Mouse (Mus musculus): ENCODE measurements around the gene Herc1. TPM values are rescaled to one million over a fixed set of nuclear protein-coding genes. Genes with fewer than 3 reads are reported as not detected.

Gene Herc1
- 10 to 100 TPM; 89.9 to 90.3 TPM for total RNA-seq (2023)

DNA sequence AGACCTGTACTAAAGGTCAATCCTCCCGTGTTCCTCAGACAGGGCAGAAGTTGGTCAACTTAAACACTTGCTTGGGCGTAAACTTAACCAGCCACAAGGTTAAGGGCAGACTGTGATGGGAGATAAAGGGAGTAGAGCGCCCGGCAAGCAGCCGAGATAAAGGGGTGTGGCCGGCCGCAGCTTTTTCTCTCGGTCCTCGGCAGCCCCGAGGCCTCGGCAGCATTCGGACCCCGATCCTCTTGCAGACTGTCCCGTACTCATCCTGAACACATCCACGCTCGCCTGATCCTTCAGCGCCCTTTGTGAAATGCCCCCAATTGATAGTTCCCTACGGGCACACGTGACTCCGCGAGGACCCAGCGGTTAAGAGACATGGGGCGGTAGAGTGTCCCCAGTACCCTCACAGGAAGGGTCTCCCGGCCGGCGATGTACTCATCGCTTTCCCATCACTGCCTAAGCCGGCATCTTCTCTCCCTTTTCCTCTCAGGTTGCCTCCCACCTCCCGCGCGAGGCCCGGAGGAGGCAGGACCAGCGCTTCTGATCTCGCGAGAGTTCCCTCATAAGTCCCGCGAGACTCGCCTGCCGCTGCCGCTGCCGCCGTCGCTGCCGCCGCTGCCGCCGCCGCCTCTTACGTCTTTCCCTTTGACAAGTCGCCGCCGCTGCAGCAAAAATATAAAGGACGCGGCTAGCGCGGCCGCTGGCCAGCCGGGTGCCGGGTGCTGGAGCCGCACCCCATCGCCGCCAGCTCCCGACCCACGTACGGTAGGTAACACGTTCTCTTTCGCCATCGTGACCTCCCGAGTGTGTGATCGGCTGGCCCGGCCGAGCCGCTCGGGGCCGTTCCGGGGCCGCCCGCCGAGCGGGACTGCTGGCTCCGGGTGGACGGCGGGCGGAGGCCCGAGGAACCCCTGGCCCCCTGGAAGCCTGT, at the start of gene Herc1:
Gene Herc1, plus strand, starts transcription at position 591 of the 928 bp plus-strand sequence.

DNA sequence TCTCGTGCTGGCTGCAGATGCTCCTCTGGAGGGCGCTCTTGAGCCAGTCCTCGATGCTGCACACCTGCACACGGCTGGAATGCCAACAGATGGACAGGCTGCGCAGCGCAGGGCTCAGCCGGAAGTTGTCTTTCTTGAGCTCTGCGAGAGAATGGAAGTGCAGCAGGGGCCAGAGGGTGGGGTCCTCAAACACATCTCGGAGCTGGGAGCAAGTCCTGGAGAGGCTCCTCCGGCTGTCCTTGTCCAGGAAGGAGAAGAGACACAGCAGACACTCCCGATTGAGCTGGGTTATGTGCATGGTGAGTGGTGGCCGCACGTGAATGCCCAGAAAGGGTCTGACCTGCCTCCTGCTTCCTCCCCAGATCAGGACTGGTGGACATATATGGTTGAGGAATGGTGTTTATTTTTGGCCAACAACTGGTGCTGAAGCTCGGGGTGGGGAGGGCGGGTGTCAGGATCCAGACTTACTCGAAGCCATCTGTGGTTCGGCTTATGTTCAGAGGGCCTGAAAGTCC, 164.1 kb downstream of the Herc1 start, which contains the start of gene Fbxl22:
Gene Fbxl22, minus strand, starts transcription at position 338 of the 515 bp plus-strand sequence.

Other genes with a start within 250 kb of the Herc1 start
- gene Snx1, start 223.9 kb upstream of the Herc1 start, total RNA-seq (2023), result 100 to 1,000 TPM; 131 to 145 TPM
- 10 to 100 TPM; 73.8 to 91.4 TPM for gene Ciao2a, start 223.8 kb upstream of the Herc1 start, total RNA-seq (2023)
- gene Dapk2, start 192.2 kb upstream of the Herc1 start, total RNA-seq (2023), result not detected
- gene Fbxl22, start 164.1 kb downstream of the Herc1 start, total RNA-seq (2023), result 1 to 10 TPM; 1.8 to 2.8 TPM
- 100 to 1,000 TPM; 104 to 124 TPM for gene Usp3, start 242.7 kb downstream of the Herc1 start, total RNA-seq (2023)